Mouse (Mus musculus) T-helper 1 cell (primary cell): ENCODE results near the gene Gm17617.
"Not testable (repeated sequence)": the region's sequence is repeated elsewhere in the genome, so short reads cannot be mapped to it uniquely, and the experiment has no call there.

Experiments used
- in situ Hi-C: fragments of 300-600 bp; cut with MboI, MseI; formaldehyde crosslinking; loops from one replicate; pipeline ENCODE4 v1.15.1; 2025; ENCODE audit warnings: high pct_unique_total_duplicates

The Gm17617 gene

DNA sequence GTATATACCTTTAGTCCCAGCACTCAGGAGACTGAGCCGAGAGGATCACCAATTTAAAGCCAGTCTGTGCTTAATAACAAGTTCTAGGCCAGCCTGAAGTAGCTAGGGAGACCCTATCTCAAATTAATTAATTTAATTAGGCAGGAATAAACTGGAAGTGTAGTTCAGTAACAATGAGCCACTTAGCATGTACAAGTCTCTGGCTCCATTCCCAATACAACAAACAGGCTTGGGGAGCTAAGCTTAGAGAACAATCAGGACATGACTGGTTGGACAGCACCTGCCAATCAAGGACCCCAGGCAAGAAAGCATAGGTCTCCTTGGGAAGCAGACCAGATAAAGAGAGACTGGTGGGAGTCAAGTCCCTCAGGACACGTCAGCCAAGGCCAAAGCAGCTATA lies 6.9 kb upstream of the Gm17617 start:
- in situ Hi-C loops = no loop called here

DNA sequence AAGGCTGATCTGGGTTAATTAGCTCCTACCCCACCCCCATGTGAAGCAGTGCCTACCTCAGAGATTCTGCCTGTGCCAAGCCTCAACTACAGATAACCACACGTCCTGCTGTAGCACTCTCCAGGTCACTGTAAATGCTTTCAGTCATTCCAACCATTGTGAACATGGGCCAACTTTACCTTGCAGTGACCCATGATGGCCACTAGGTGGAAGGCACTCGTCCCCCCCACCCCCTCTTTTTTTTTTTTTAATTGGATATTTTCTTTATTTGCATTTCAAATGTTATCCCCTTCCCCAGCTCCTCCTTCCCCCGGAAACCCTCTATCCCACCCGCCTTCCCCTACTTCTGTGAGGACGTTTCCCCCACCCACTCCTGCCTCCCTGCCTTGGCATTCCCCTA lies 2.0 kb upstream of the Gm17617 start:
- in situ Hi-C loops = no loop called here

DNA sequence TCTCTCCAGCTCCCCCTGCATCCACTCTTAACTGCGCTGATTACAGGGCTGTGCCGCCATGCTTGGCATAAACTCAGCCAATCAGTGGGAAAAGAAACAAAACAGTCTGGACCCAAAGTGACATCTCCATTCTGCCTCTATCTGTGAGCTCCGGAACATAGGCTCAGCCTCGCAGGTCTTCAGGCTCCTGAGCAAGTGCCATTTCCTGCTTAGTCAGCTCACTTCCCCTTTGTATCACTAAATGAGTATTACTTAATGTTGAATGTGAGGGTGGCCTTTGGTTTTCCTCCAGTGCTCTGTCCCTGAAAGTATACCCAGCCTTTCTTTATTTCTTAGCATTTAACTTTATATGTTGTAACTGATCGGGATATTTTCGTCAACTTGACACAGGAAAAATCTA lies 8.4 kb downstream of the Gm17617 start:
- in situ Hi-C loops = no loop called here

DNA sequence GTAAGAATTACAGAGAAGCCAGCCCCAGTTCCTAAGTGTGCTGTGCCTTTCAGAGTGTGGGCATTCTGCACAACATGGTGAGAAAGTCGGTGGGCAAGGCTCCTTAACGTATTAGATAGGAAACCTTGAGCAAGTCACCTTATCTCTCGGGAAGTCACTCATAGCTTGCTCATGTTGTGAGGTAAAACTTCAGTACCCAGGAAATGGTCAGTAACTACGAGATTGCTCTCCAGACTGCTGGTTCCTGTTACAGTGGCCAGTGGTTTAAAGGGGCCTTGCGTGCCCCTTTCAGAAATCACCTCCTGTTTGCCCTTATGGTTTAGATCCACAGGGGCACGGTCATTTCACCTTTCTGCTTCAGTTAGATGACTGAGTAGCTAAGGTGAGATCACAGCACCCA lies 19.0 kb downstream of the Gm17617 start:
- in situ Hi-C loops = no loop called here

GRCm38 (mm10) chr13:55107694-55108093 lies 25.7 kb downstream of the Gm17617 start:
- in situ Hi-C loops = loop anchor here (5.0 kb wide), 2 partner anchors 75 to 490 kb away; partner anchors contain the start of gene B4galt7

DNA sequence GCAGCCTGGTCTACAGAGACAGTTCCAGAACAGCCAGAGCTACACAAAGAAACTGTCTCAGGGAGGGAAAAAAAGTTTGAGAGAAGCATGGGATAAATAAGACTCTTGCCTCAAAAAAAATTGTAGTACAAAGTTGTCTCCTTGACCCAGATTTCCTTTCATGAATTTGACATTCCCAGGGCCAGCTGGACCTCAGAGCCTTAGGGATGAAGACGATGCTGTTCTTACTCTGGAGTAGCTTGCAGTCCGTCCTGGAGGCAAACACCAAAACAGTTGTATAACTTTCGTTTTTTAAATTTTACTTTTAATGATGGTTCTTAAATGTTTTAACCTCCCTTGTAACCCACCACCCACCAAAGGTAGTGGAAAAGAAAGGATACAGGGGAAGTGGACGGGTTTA lies 26.2 kb downstream of the Gm17617 start:
- in situ Hi-C loops = loop anchor here (5.0 kb wide), 2 partner anchors 75 to 490 kb away; partner anchors contain the start of gene B4galt7

- in situ Hi-C loops = loop anchor here (5.0 kb wide), 2 partner anchors 76 to 491 kb away; partner anchors contain the start of gene B4galt7
Observed at GRCm38 (mm10) chr13:55105953-55106691, 27.2 kb downstream of the Gm17617 start.

- in situ Hi-C loops = loop anchor here (5.0 kb wide), 2 partner anchors 77 to 492 kb away; partner anchors contain the start of gene B4galt7
Observed at GRCm38 (mm10) chr13:55105045-55105952, 28.0 kb downstream of the Gm17617 start, which contains the start of gene Zfp346. Zfp346 (plus strand) TSS chr13:55105311.

- in situ Hi-C loops = no loop called here
Observed at GRCm38 (mm10) chr13:55103351-55103750, 30.0 kb downstream of the Gm17617 start.

DNA sequence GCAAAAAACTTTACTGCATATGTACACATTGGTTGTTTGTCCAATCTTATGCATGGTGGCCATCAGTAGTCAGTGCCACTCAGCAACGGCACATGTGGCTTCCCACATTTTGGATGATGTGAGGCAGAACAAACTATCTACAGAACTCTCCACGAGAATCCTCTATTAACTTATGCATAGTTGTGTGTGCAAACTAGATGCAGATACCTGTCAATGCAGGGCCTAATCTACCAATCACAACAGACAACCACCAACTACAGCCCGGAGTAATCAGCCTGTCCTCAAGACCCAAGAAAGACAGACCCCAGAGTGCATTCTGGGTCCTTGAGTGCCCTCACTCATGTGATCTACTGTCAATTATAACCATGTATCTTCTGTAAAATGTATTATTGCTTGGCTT lies 31.0 kb downstream of the Gm17617 start:
- in situ Hi-C loops = no loop called here

DNA sequence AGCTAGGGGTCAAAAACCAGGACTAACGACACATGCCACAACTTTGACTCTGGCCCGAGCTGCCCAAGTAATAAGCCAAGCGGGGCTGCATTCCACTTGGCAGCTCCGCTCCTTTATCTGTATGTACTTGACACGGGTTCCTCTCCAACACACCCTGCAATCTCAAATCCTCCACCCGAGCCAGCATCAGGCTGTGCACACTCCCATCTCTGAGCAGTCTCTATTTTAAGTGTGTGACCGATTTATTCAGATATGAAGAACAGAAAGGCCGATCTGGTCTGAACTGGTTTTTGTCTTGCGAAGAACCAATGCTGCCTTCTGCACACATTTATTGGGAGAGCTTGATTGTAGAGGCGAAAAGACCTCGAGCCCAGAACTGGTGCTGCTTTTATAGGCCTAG lies 31.7 kb downstream of the Gm17617 start:
- in situ Hi-C loops = no loop called here

- in situ Hi-C loops = no loop called here
Observed at GRCm38 (mm10) chr13:55099726-55100478, 33.4 kb downstream of the Gm17617 start, which contains the start of gene Uimc1. Uimc1 (minus strand) TSS chr13:55100300.

DNA sequence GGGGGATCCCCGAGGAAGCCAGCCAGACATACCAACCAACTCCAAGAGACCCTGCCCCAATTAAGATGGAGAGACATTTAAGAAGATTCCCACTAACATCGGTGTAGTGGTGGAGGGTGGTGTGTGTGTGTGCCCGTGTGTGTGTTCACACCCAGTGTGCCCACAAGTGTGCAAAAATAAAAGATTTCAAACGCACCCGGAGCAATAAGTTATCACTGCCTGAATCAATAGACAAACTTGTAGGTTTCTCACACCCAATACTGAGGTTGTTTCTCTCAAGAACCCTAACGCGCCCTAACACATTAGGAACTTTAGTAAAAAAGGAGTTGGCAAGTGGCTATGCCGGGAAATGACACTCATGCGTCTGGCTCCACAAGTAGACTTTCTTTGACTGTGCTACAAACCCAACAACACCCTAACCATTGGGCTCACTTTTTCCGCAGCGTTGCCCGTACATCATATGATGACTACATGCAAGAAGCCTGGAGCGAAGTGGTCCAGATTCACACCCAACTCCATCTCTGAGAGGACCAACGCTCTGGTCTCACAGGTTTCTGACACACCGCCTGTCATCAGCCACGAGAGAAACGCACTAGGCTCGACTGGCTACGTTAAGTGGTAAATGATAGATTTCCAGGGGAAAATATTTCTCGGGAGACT lies 34.2 kb downstream of the Gm17617 start:
- in situ Hi-C loops = no loop called here

- in situ Hi-C loops = not testable (repeated sequence)
Observed at GRCm38 (mm10) chr13:55097841-55098240, 35.5 kb downstream of the Gm17617 start.

GRCm38 (mm10) chr13:55092588-55092987 lies 40.8 kb downstream of the Gm17617 start:
- in situ Hi-C loops = no loop called here
